Mouse (Mus musculus) kidney, embryonic 15.5 days (tissue): Measurements from ENCODE around the gene Cenpl. TPM values are rescaled to one million over a fixed set of nuclear protein-coding genes. Genes with fewer than 3 reads are reported as not detected.

Experiments
- ATAC-seq: fragments of 200-750 bp; cut with Nextera tagmentation; replicated peaks from 2 replicates; pipeline ENCODE4 v1.8.0; 2017; ENCODE audit warnings: moderate TSS enrichment; ENCODE audit not compliant: low FRiP score
- H3K27ac ChIP-seq: fragments of 300-500 bp; sonication (generic); 2 replicates; pipeline ENCODE4 v1.5.1; 2015; ENCODE audit warnings: mild to moderate bottlenecking, inconsistent platforms
- H3K27me3 ChIP-seq: fragments of 300-500 bp; sonication (generic); 2 replicates; pipeline ENCODE4 v1.6.1; 2015; ENCODE audit warnings: inconsistent platforms
- H3K36me3 ChIP-seq: fragments of 300-500 bp; sonication (generic); 2 replicates; pipeline ENCODE4 v1.6.1; 2015; ENCODE audit warnings: inconsistent platforms
- H3K4me1 ChIP-seq: fragments of 300-500 bp; sonication (generic); 2 replicates; pipeline ENCODE4 v1.6.1; 2015; ENCODE audit warnings: inconsistent platforms
- H3K4me2 ChIP-seq: fragments of 300-500 bp; sonication (generic); 2 replicates; pipeline ENCODE4 v1.6.1; 2015; ENCODE audit warnings: moderate library complexity, mild to moderate bottlenecking, inconsistent platforms
- H3K4me3 ChIP-seq: fragments of 300-500 bp; sonication (generic); replicated peaks from 2 replicates; pipeline ENCODE4 v1.5.1; 2015; ENCODE audit warnings: mild to moderate bottlenecking, inconsistent platforms
- H3K9ac ChIP-seq: fragments of 300-500 bp; sonication (generic); 2 replicates; pipeline ENCODE4 v1.6.1; 2015; ENCODE audit warnings: mild to moderate bottlenecking, inconsistent platforms
- H3K9me3 ChIP-seq: fragments of 300-500 bp; sonication (generic); replicated peaks from 2 replicates; pipeline ENCODE4 v1.6.1; 2016; ENCODE audit warnings: inconsistent platforms
- WGBS: fragments of 180-500 bp; shearing (Covaris S2); methylation state at CpG from one replicate; pipeline ENCODE4 v1.1.7; 2015; ENCODE audit warnings: mixed read lengths; 5-methylcytosine and 5-hydroxymethylcytosine counted together
- polyA plus RNA-seq: library from polyadenylated mRNA; unstranded; fragments of >200 nt; fragmentation: Nextera tagmentation; extraction: Ambion mirVana; gene quantifications from 2 replicates; pipeline ENCODE4 v1.2.1, GENCODE M21; 2015

Cenpl gene
- polyA plus RNA-seq, 1 experiment from 2014 or later = 30.9 TPM

DNA sequence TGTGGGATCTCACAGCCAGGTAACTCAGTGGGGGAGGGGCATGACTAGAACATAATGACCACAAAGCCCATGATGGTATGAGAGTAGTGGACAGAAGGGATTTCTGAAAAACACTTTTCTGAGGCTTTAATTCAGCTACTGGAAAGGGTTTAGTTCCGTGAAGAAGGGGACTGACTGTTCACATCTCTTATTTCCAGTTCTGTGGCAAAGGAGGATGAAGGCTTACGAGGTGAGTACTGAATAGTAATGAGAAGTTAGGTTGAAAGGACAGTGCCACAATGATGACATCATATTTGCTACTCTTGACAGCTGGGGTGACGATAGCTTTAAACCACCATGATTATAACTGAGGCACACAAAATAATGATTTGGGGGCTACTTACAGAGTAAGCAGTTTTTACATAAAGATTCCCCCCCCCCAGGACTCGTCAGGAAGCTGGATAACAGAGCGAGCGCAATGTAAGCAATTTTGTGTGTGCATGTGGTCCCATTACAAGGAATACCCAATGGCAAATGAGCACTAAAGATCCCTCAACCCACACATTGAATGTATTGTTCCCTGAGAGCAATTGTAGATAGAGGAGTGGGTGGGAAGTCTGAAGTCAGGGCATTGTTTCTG is 34.6 kb upstream of the Cenpl start:
- Histone ChIP-seq H3K4me1 (peaks cover 16% of the 10 kb centered on the region), H3K27ac (peak overlapping the region; percentile 95), H3K4me2 (peak overlapping the region; percentile 63), H3K27me3 (no peaks in the 10 kb centered on the region), H3K4me3 (peak overlapping the region; percentile 88), H3K9ac (peak overlapping the region; percentile 82), H3K9me3 (no peaks in the 10 kb centered on the region), H3K36me3 (peaks cover 57% of the 10 kb centered on the region)
- 0% methylated on average over 6 of the region's 6 CpGs for WGBS
- ATAC-seq = no peak

DNA sequence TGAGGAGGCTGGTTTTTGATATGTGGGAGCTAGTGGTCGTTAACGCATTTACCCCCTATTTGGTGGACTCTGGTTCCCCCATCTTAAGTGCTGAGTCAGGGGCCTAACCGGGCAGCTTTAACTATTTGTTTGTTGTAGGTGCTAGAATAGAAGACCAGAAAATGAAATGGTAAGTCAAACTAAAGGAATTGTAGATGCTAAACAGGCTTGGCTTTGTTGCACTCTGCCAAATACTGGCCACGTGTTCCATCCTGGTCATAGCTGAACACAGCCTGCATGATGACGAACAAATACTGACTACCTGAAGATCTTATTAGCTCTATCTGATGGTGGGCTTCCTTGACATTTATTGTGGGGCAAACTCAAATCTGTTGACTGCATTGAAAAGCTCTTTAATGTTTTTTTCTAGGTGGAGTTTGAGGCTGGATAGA is 34.1 kb upstream of the Cenpl start:
- no peak for ATAC-seq
- WGBS = 1% methylated on average over 5 of the region's 5 CpGs

DNA sequence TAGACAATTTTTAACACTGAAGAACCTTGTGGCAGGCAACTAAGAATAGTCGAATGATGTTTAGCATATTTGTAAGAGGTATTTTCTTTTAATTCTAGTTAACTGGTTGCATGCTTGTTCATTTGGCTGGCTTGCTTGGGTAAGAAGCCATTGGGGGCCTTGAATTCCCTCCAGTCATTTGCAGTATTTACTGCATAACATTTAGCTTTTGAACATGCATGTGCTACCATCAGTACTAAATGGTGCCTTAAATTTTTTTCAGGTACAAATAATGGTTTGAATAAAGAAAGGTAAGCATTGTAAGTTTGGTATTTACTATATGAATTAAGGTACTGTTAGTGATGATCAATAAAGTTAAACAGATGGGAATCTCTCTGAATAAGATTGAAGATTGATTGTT is 33.5 kb upstream of the Cenpl start:
- Histone ChIP-seq H3K9me3 (no peaks in the 10 kb centered on the region), H3K9ac (peak overlapping the region; percentile 82), H3K27me3 (no peaks in the 10 kb centered on the region), H3K4me1 (peaks cover 16% of the 10 kb centered on the region), H3K4me2 (peak overlapping the region; percentile 63), H3K4me3 (peak overlapping the region; percentile 88), H3K27ac (peak overlapping the region; percentile 95), H3K36me3 (peaks cover 46% of the 10 kb centered on the region)
- 0% methylated on average over 1 of the region's 1 CpGs for WGBS
- no peak for ATAC-seq

More for the DNA sequence above, 34.1 kb upstream of the Cenpl start:
- Histone ChIP-seq H3K27ac (peak overlapping the region; percentile 95), H3K4me1 (peaks cover 16% of the 10 kb centered on the region), H3K9ac (peak overlapping the region; percentile 82), H3K4me3 (peak overlapping the region; percentile 88), H3K4me2 (peak overlapping the region; percentile 63), H3K9me3 (no peaks in the 10 kb centered on the region), H3K36me3 (peaks cover 52% of the 10 kb centered on the region), H3K27me3 (no peaks in the 10 kb centered on the region)

DNA sequence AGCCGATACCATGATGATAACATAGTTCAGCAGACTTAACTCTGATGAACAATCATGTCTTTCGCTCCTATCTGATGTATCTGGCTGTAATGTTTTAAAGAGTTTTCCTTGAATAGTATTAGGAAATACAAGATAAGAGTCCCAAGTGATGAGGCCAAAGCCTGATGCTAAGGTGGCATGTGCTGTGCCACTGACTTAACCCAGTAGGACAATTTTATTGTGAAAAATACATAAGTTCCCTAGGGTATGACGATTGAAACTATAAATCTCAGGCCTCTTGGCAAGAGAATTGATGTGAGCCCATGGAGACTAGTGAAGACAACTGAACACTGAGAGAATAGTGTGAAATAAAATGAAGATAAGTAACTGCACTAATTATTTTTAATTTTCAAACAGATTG is 32.9 kb upstream of the Cenpl start:
- 16% methylated on average over 3 of the region's 3 CpGs for WGBS
- Histone ChIP-seq H3K27ac (peak overlapping the region; percentile 70), H3K4me1 (peaks cover 16% of the 10 kb centered on the region), H3K9me3 (no peaks in the 10 kb centered on the region), H3K27me3 (no peaks in the 10 kb centered on the region), H3K4me3 (peak overlapping the region; percentile 88), H3K4me2 (peak overlapping the region; percentile 63), H3K36me3 (peaks cover 40% of the 10 kb centered on the region), H3K9ac (peak overlapping the region; percentile 50)
- ATAC-seq = no peak

DNA sequence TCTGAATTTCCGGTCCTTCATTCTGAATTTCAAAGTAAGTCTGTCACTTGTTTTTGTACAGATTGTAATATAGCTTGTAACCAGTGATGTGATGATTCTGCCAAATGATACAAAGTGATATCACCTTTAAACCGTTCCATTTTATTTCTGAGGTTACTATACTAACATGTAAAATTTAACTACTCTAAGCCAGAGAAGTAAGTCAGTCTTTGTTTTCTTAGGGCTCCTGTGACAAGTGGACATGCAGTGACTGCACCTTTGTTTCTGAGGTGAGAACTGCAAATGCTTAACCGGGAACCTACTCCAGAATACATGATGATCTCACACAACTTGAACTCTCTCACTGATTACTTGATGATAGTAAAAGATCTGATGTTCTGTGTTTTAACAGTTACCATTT is 32.5 kb upstream of the Cenpl start:
- Histone ChIP-seq H3K4me2 (peak overlapping the region; percentile 63), H3K27ac (0 out of 2 replicates have a peak overlapping the region, but pooled peaks have one; percentile 14), H3K9ac (no peak overlapping the region), H3K27me3 (no peaks in the 10 kb centered on the region), H3K9me3 (no peaks in the 10 kb centered on the region), H3K4me3 (peak overlapping the region; percentile 88), H3K36me3 (peaks cover 39% of the 10 kb centered on the region), H3K4me1 (peaks cover 16% of the 10 kb centered on the region)
- no peak for ATAC-seq
- WGBS = 30% methylated on average over 3 of the region's 3 CpGs

DNA sequence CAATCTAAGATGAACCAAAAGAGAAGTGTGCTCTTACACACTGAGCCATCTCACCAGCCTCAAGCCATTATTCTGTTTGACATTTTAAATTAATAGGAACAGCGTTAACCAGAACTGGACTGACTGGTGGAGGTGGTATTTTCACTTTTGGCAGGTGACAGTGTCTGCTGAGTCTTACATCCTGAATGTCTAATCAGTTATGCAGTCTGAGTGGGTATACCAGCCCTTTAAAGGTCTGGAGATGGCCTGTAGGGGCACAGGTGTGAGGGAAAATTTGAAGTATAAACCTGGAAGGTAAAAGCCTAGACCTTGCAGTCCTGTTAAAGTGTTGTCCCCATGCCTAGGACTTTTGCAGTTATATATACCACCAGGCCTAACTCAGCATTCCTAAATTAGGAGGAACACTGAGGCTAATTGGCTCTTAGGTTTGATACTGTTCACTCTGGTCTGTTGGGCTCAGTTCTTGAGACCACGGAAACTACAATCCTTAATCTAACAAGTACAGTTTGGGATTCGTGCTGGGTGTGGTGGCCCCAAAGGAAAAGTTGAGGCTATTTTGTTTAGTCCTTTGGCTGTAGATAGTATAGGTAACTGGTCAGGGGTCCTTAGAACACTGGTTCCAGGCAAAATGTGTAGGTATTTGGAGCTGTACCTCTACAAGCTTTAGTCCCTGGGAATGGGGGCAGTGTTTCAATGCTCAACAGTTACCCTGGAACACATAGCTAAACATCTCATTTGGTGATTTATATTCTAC is 31.4 kb upstream of the Cenpl start:
- peak overlapping the region; percentile 64 for H3K27ac ChIP-seq
- no peaks in the 10 kb centered on the region for H3K9me3 ChIP-seq
- H3K36me3 ChIP-seq = peaks cover 39% of the 10 kb centered on the region
- no peaks in the 10 kb centered on the region for H3K27me3 ChIP-seq
- 11% methylated on average over 3 of the region's 3 CpGs for WGBS
- peaks cover 10% of the 10 kb centered on the region for H3K4me1 ChIP-seq
- no peak for ATAC-seq
- no peak overlapping the region for H3K9ac ChIP-seq
- no peak overlapping the region for H3K4me3 ChIP-seq
- no peak overlapping the region for H3K4me2 ChIP-seq

DNA sequence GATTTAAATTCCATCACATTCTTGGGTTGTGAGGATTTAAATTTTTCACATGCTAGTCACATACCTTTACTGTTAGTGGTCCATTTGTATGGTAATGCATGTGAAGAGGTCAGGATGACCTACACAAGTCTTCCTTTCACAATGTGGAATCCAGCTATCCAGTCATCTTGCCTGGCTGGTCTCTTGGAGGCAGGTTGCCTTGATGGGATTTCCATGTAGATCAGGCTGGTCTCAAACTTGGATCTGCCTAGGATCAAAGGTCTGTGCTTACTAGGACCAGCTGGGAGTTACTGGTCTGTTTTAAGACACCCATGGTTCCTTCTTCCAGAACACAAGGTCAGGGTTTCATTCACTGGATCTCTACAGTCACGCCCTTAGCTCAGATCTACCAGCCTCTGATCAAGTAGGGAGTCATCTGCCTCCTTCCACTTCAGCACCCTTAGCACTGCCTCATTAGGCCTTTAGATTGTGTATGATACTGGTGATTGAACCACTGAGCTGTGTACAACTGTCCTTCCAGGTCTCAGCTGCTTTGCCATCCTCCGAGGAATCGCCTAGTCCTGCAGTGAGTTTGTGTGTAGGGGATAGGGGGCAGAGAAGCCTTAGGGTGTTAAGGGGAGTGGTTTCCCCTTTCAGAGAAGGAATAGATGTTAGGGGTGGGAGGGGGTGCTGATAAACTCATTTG is 30.6 kb upstream of the Cenpl start:
- H3K4me1 ChIP-seq = peaks cover 10% of the 10 kb centered on the region
- H3K4me2 ChIP-seq = no peak overlapping the region
- H3K9me3 ChIP-seq = no peaks in the 10 kb centered on the region
- peak overlapping the region; percentile 64 for H3K27ac ChIP-seq
- whole genome bisulfite sequencing = 7% methylated on average over 3 of the region's 3 CpGs
- peaks cover 46% of the 10 kb centered on the region for H3K36me3 ChIP-seq
- peak; percentile 66 for ATAC-seq
- H3K27me3 ChIP-seq = no peaks in the 10 kb centered on the region
- no peak overlapping the region for H3K9ac ChIP-seq
- no peak overlapping the region for H3K4me3 ChIP-seq

DNA sequence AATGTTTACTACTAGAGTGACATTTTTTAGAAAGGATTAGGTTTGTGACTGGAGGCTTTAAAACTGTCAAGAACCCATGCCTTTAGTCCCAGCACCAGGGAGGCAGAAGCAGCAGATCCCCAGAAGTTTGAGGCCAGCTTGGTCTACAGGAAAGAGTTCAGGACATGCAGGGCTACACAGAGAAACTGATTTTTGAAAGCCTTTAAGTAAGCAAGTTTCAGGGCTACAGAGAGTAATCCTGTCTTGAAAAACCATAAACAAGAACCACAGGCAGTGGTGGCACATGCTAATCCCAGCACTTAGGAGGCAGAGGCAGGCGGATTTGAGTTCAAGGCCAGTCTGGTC is 30.1 kb upstream of the Cenpl start:
- 50% methylated on average over 1 of the region's 1 CpGs for WGBS
- ATAC-seq = no peak
- H3K36me3 ChIP-seq = peaks cover 51% of the 10 kb centered on the region
- no peaks in the 10 kb centered on the region for H3K27me3 ChIP-seq
- peak overlapping the region; percentile 64 for H3K27ac ChIP-seq
- H3K9me3 ChIP-seq = no peaks in the 10 kb centered on the region
- H3K9ac ChIP-seq = no peak overlapping the region
- H3K4me2 ChIP-seq = no peak overlapping the region
- peaks cover 10% of the 10 kb centered on the region for H3K4me1 ChIP-seq
- no peak overlapping the region for H3K4me3 ChIP-seq

DNA sequence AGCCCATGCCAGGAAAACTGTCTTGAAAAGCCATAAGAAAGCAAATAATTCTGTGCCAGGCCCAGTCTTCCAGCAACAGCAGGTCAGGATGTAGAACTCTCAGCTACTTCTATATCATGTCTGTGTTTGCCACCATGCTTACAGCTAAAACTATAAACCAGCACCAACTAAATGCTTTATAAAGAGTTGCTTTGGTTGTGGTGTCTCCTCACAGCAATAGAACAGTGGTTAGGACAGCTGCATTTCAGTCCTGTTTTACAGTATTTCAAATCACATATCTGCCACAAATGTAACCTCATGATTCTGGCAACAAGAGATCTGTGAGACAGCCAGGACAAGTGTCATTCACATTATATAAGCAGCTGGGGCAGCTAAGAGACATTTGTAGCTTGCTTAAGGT is 29.7 kb upstream of the Cenpl start:
- Histone ChIP-seq H3K4me2 (no peak overlapping the region), H3K9ac (no peak overlapping the region), H3K4me3 (no peak overlapping the region), H3K36me3 (peaks cover 55% of the 10 kb centered on the region), H3K4me1 (peaks cover 10% of the 10 kb centered on the region), H3K27me3 (no peaks in the 10 kb centered on the region), H3K9me3 (no peaks in the 10 kb centered on the region), H3K27ac (peak overlapping the region; percentile 64)
- ATAC-seq = no peak

DNA sequence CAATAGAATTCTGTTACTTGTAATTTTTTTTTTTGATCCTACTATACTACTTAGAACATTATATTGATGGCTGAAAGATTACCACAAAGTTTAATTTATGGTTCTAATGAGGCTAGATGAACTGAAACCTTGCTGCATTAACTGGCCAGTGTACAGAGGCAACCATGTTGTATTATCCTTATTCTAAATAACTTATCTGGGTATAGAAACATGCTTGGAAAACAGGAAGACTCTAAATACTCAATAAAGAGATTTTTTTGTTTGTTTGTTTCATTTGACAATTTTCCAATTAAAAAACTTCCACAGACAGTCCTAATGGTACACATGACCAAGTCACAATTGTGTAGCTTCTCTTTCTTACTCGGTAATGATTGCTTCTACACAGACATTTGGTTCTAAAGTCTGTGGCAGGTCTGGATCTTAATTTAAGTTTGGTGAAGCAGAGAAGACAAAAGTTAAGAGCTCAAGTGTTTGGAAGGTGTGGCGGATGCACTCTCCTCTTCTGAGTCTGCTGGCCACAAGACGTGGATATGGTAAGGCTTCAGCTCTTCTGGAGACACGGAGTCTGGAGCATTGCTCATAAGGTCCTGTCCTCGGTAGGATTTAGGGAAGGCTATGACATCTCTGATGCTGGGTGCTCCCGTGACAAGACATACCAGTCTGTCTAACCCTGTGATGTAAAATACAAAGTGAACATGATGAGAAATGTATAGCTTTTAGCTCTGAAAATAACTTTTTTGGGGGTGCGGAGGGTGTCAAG is 29.1 kb upstream of the Cenpl start:
- WGBS = 88% methylated on average over 7 of the region's 7 CpGs
- peaks cover 10% of the 10 kb centered on the region for H3K4me1 ChIP-seq
- no peak overlapping the region for H3K4me2 ChIP-seq
- H3K27me3 ChIP-seq = no peaks in the 10 kb centered on the region
- no peak overlapping the region for H3K27ac ChIP-seq
- no peak overlapping the region for H3K9ac ChIP-seq
- H3K4me3 ChIP-seq = no peak overlapping the region
- H3K36me3 ChIP-seq = peaks cover 56% of the 10 kb centered on the region
- no peak for ATAC-seq
- H3K9me3 ChIP-seq = no peaks in the 10 kb centered on the region

DNA sequence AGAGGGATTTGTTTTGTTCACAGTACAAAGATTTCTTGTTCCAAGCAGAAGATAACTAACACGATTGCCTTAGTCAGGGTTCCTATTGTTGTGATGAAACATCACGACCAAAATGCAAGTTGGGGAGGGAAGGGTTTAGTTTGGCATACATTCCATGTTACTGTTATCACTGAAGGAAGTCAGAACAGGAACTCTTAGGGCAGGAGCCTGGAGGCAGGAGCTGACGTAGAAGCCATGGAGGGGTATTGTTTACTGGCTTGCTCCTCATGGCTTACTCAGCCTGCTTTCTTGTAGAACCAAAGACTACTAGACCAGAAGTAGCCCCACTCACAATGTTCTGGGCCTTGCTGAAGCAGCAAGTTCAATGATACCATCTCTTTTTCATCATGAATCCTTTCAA is 23.5 kb upstream of the Cenpl start:
- Histone ChIP-seq H3K4me1 (no peaks in the 10 kb centered on the region), H3K9me3 (no peaks in the 10 kb centered on the region), H3K27me3 (no peaks in the 10 kb centered on the region), H3K9ac (no peak overlapping the region), H3K4me3 (no peak overlapping the region), H3K36me3 (peaks cover 62% of the 10 kb centered on the region), H3K4me2 (no peak overlapping the region), H3K27ac (no peak overlapping the region)
- 80% methylated on average over 3 of the region's 3 CpGs for WGBS
- no peak for ATAC-seq

DNA sequence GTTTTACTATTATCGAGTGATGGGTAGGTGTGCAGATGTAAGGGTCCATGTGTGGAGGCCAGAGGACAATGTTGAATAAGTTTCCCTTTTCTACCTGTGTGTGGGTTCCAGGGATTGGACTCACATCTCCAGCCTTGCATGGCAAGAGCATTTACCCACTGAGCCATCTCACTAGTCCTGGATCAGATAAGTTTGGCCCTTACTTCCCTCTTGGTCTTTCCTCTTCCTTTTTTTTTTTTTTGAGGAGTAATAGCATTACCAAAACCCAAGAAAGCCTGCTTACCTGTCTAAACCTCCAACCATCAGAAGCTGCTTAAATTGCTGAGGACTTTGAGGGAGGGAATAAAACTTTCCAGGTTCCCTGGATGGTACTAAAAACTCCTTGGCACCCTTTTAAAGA is 13.3 kb upstream of the Cenpl start:
- H3K4me3 ChIP-seq = no peak overlapping the region
- H3K9me3 ChIP-seq = no peaks in the 10 kb centered on the region
- H3K36me3 ChIP-seq = peaks cover 48% of the 10 kb centered on the region
- no peaks in the 10 kb centered on the region for H3K4me1 ChIP-seq
- H3K9ac ChIP-seq = no peak overlapping the region
- no peak overlapping the region for H3K4me2 ChIP-seq
- WGBS = 95% methylated on average over 1 of the region's 1 CpGs
- no peak overlapping the region for H3K27ac ChIP-seq
- ATAC-seq = no peak
- H3K27me3 ChIP-seq = no peaks in the 10 kb centered on the region
